8 mouse cellular contexts compared by ENCODE assay signal in the genomic region with DNA sequence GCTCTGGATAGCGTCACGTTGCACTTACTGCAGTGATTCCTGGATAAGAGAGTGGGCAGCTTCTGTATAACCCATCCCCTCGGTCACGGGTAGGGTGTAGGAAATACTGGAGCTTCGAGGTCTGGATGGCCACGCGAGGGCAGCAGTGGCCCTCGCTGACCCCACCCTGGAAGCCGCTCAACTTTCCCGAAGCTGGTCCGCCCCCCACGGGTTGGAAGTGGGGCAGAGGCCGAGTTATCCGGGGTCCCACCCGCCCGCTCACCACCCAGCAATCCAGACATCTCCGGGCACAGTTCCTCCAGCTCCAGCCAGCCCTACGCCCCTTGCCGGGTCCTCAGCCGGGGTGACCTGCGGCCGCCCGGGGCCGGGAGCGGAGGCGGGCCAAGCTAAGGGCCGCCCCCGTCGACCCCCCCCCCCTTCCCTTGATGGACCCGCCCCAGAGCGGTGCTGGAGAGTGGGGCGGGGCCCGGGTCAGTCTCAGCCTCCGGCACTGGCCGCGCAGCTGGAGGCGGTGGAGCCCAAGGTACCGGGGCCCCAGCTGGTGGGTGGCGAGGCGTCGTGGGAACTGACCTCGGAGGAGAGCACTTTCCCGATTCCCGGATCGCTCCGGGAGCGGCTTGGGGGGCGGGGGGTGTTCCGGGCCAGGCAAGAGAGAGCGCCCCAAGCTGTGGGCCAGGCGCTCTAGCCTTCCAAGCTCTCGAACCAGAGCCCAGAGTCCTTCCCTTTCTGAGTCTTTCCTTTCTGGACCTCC. TPM values are rescaled to one million over a fixed set of nuclear protein-coding genes. Genes with fewer than 3 reads are reported as not detected.
DNase-seq lines count a peak whose midpoint lies in the region; ATAC-seq and TF ChIP-seq lines count a peak whose summit lies in the region.

No protein-coding gene starts in this region.

- H3K4me3 ChIP-seq in left cerebral cortex, adult 2 months = peak overlapping the region; percentile 57
- peak overlapping the region; percentile 76 for H3K4me3 ChIP-seq in intestine, embryonic 16.5 days (ENCODE audit: low read length)
- peak overlapping the region; percentile 75 for H3K4me3 ChIP-seq in limb, embryonic 15.5 days
- H3K4me3 ChIP-seq in midbrain, embryonic 14.5 days (replicated peaks; ENCODE audit: low read depth, low read length) = peak overlapping the region; percentile 52

- H3K4me1 ChIP-seq in intestine, embryonic 16.5 days (ENCODE audit: control insufficient read depth, insufficient read depth, low read length) = peaks cover 43% of the 10 kb centered on the region
- peaks cover 45% of the 10 kb centered on the region for H3K4me1 ChIP-seq in limb, embryonic 15.5 days
- H3K4me1 ChIP-seq in midbrain, embryonic 14.5 days (ENCODE audit: control insufficient read depth, insufficient read depth, low read length) = peaks cover 8% of the 10 kb centered on the region; the same call in 1 of the 2 replicates

- H3K9ac ChIP-seq in intestine, embryonic 16.5 days (ENCODE audit: low read depth, low read length) = peak overlapping the region; percentile 81
- H3K9ac ChIP-seq in limb, embryonic 15.5 days = peak overlapping the region; percentile 64
- peak overlapping the region; percentile 50 for H3K9ac ChIP-seq in midbrain, embryonic 14.5 days (replicated peaks; ENCODE audit: low read length)

- peaks cover 5% of the 10 kb centered on the region; the same call in 1 of the 2 replicates for H3K36me3 ChIP-seq in intestine, embryonic 16.5 days (ENCODE audit: control insufficient read depth, insufficient read depth, low read length)
- H3K36me3 ChIP-seq in limb, embryonic 15.5 days = peaks cover 12% of the 10 kb centered on the region
- peaks cover 3% of the 10 kb centered on the region; the same call in 1 of the 2 replicates for H3K36me3 ChIP-seq in midbrain, embryonic 14.5 days (ENCODE audit: control insufficient read depth, insufficient read depth, low read length)
- H3K36me3 ChIP-seq in splenic B cell, adult 2 months (ENCODE audit: control insufficient read depth, insufficient read depth, low read length, poor library complexity, severe bottlenecking) = peaks cover 2% of the 10 kb centered on the region; the same call in 1 of the 2 replicates

- DNase-seq in left cerebral cortex, adult 2 months (ENCODE audit: extremely low spot score in 1 of 2, low spot score in 2 of 2) = peak; percentile 60 to 69
- DNase-seq in left cerebral cortex, adult 8-10 months (ENCODE audit: low spot score in 2 of 2) = no peak
- peak; percentile 92 for DNase-seq in embryo, embryonic 11 days
- peak; percentile 99 for DNase-seq in heart, adult 11 months
- DNase-seq in midbrain, embryonic 14.5 days = peak; percentile 80
- DNase-seq in splenic B cell, adult 2 months (ENCODE audit: low read depth, low spot score) = peak; percentile 47

- no peaks in the 10 kb centered on the region for H3K9me3 ChIP-seq in intestine, embryonic 16.5 days (ENCODE audit: control insufficient read depth, low read length)
- no peaks in the 10 kb centered on the region for H3K9me3 ChIP-seq in limb, embryonic 15.5 days
- no peaks in the 10 kb centered on the region for H3K9me3 ChIP-seq in midbrain, embryonic 14.5 days (ENCODE audit: control insufficient read depth, low read length)

- peak overlapping the region; percentile 24 for H3K27ac ChIP-seq in left cerebral cortex, adult 2 months
- peak overlapping the region; percentile 92 for H3K27ac ChIP-seq in intestine, embryonic 16.5 days (ENCODE audit: low read length)
- H3K27ac ChIP-seq in limb, embryonic 15.5 days = peak overlapping the region; percentile 89
- H3K27ac ChIP-seq in midbrain, embryonic 14.5 days (replicated peaks; ENCODE audit: low read depth, low read length) = 0 out of 2 replicates have a peak overlapping the region, but pooled peaks have one; percentile 20

- H3K27me3 ChIP-seq in intestine, embryonic 16.5 days (replicated peaks; ENCODE audit: control insufficient read depth, insufficient read depth, low read length) = no peaks in the 10 kb centered on the region
- H3K27me3 ChIP-seq in limb, embryonic 15.5 days = peaks cover 13% of the 10 kb centered on the region
- peaks cover 16% of the 10 kb centered on the region; the same call in 1 of the 2 replicates for H3K27me3 ChIP-seq in midbrain, embryonic 14.5 days (ENCODE audit: control insufficient read depth, insufficient read depth, low read length)
- H3K27me3 ChIP-seq in splenic B cell, adult 2 months (ENCODE audit: control insufficient read depth, insufficient read depth, low read length, poor library complexity, severe bottlenecking) = no peaks in the 10 kb centered on the region

- peak overlapping the region; percentile 80 for H3K4me2 ChIP-seq in intestine, embryonic 16.5 days (ENCODE audit: low read depth, low read length)
- peak overlapping the region; percentile 72 for H3K4me2 ChIP-seq in limb, embryonic 15.5 days
- peak overlapping the region; percentile 96 for H3K4me2 ChIP-seq in midbrain, embryonic 14.5 days (ENCODE audit: low read length)

- peak; percentile 66 for TF ChIP-seq CTCF in left cerebral cortex, adult 2 months (IDR thresholded peaks at IDR 0.05)

- peak; percentile 88 for ATAC-seq in intestine, embryonic 16.5 days
- peak; percentile 88 for ATAC-seq in limb, embryonic 15.5 days (ENCODE audit: insufficient number of reproducible peaks, low FRiP score, low TSS enrichment, low read depth)
- ATAC-seq in midbrain, embryonic 14.5 days (ENCODE audit: low FRiP score, low TSS enrichment) = peak; percentile 82

- intact Hi-C loops in left cerebral cortex, adult 2 months (cut with DNase I) = loop anchor here (1.0 to 5.0 kb wide), 3 partner anchors 28 to 179 kb away; a partner anchor contains a TSS

- 0% methylated on average over 42 of the region's 52 CpGs for WGBS in intestine, embryonic 16.5 days
- WGBS in limb, embryonic 15.5 days = under 1% methylated on average over 48 of the region's 52 CpGs
- 0% methylated on average over 47 of the region's 52 CpGs for WGBS in midbrain, embryonic 14.5 days

RNA-seq across cellular contexts. Expression of a gene that starts 0.6 kb away (rescaled TPM):
- total RNA-seq in left cerebral cortex, adult 2 months (2021) = 10 to 100 TPM; 27.9 to 29.3 TPM
- 10 to 100 TPM; 27.8 to 37.9 (median 30.3) TPM for total RNA-seq in left cerebral cortex, adult 8-10 months (2022)
- 171 and 184 TPM in 2 replicates for polyA plus RNA-seq in intestine, embryonic 16.5 days (2015; fragmentation: Nextera tagmentation; extraction: Ambion mirVana)
- 193 and 202 TPM in 2 replicates for polyA plus RNA-seq in limb, embryonic 15.5 days (2015; fragmentation: Nextera tagmentation; extraction: Ambion mirVana)
- 30.9 and 40.2 TPM in 2 replicates for polyA plus RNA-seq in midbrain, embryonic 14.5 days (2014; fragmentation: Nextera tagmentation; extraction: Ambion mirVana)

RNA-seq across cellular contexts. Expression of a gene that starts 7.1 kb away (rescaled TPM):
- total RNA-seq in left cerebral cortex, adult 2 months (2021) = under 1 TPM in 1 of 2 experiments, not detected in 1; 0.07 TPM
- under 1 TPM; 0.08 to 0.49 (median 0.23) TPM for total RNA-seq in left cerebral cortex, adult 8-10 months (2022)
- 0.06 and 0.09 TPM in 2 replicates for polyA plus RNA-seq in intestine, embryonic 16.5 days (2015; fragmentation: Nextera tagmentation; extraction: Ambion mirVana)
- polyA plus RNA-seq in limb, embryonic 15.5 days (2015; fragmentation: Nextera tagmentation; extraction: Ambion mirVana) = 0.15 and 0.20 TPM in 2 replicates
- 0.05 TPM in 1 of 2 replicates, not detected in the other for polyA plus RNA-seq in midbrain, embryonic 14.5 days (2014; fragmentation: Nextera tagmentation; extraction: Ambion mirVana)

RNA-seq across cellular contexts. Expression of a gene that starts 7.9 kb away (rescaled TPM):
- 1 to 10 TPM in 1 of 2 experiments, under 1 TPM in 1; 0.72 to 1.2 TPM for total RNA-seq in left cerebral cortex, adult 2 months (2021)
- total RNA-seq in left cerebral cortex, adult 8-10 months (2022) = 1 to 10 TPM in 3 of 4 experiments, under 1 TPM in 1; 0.70 to 1.3 (median 1.1) TPM
- polyA plus RNA-seq in intestine, embryonic 16.5 days (2015; fragmentation: Nextera tagmentation; extraction: Ambion mirVana) = 4.3 and 5.2 TPM in 2 replicates
- polyA plus RNA-seq in limb, embryonic 15.5 days (2015; fragmentation: Nextera tagmentation; extraction: Ambion mirVana) = 4.6 and 5.5 TPM in 2 replicates
- 0.50 and 0.68 TPM in 2 replicates for polyA plus RNA-seq in midbrain, embryonic 14.5 days (2014; fragmentation: Nextera tagmentation; extraction: Ambion mirVana)

RNA-seq across cellular contexts. Expression of a gene that starts 29.6 kb away (rescaled TPM):
- 10 to 100 TPM; 10.5 to 10.9 TPM for total RNA-seq in left cerebral cortex, adult 2 months (2021)
- 10 to 100 TPM in 2 of 4 experiments, 1 to 10 TPM in 2; 8.4 to 12.5 (median 9.4) TPM for total RNA-seq in left cerebral cortex, adult 8-10 months (2022)
- polyA plus RNA-seq in intestine, embryonic 16.5 days (2015; fragmentation: Nextera tagmentation; extraction: Ambion mirVana) = 139 and 161 TPM in 2 replicates
- polyA plus RNA-seq in limb, embryonic 15.5 days (2015; fragmentation: Nextera tagmentation; extraction: Ambion mirVana) = 48.7 and 50.7 TPM in 2 replicates
- polyA plus RNA-seq in midbrain, embryonic 14.5 days (2014; fragmentation: Nextera tagmentation; extraction: Ambion mirVana) = 3.6 and 6.6 TPM in 2 replicates

Comparison
In these comparisons a context has a peak if more than half of its experiments do, and no peak if none do; other contexts are left out.
1. DNase-seq: peak in left cerebral cortex, adult 2 months (2 of 2), embryo, embryonic 11 days (single experiment), heart, adult 11 months (single experiment), midbrain, embryonic 14.5 days (single experiment) and splenic B cell, adult 2 months (single experiment); none in left cerebral cortex, adult 8-10 months (0 of 2).
2. H3K27ac ChIP-seq: peak in every context shown above with its lines; median percentile 92 in intestine, embryonic 16.5 days; 89 in limb, embryonic 15.5 days; 24 in left cerebral cortex, adult 2 months; 20 in midbrain, embryonic 14.5 days.
3. Peak in every context shown above with its lines, with median percentiles within 50 percentile points of each other: H3K4me3 ChIP-seq, ATAC-seq, H3K4me2 ChIP-seq and H3K9ac ChIP-seq.